Mouse (Mus musculus) layer of hippocampus, adult 18-20 months (tissue): Measurements from ENCODE around the gene Kcp. TPM values are rescaled to one million over a fixed set of nuclear protein-coding genes. Genes with fewer than 3 reads are reported as not detected.

Source experiments
- DNase-seq, 2 experiments: peaks; one replicate each; pipeline ENCODE4 v3.0.0; 2022; ENCODE audit warnings: low spot score in 2 of 2
- total RNA-seq, 2 experiments: library from RNA; stranded (reverse); gene quantifications; 2 replicates each; pipeline ENCODE4 v1.2.3; 2021

Gene Kcp
- total RNA-seq, 2 experiments from 2014 or later = 1.1 to 2.3 TPM

- no peak for DNase-seq
These were observed 81.4 kb downstream of the Kcp start for GRCm38 (mm10) chr6:29426331-29426730.

DNA sequence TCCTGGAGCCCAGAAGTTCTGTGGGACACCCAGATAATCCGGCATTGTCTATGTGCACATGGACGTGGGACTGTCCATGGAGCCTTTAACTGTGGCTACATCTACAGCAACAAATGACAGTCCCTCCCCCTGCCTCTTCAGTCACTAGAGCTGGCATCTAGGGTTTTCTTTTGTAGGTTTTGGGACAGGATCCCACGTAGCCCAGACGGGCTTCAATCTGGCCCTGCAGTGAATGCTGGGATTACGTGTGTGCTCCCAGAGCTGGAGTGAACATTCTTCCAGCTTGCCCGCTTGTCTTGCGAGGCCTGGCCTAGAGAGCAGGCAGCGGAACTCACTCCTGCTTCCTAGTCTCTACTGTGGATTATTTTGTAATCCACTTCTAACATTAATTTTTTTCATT is 82.6 kb downstream of the Kcp start:
- DNase-seq = peak in 1 of 2 experiments; percentile 48

Other genes with a start within 250 kb of the Kcp start
- gene Hilpda, start 235.5 kb downstream of the Kcp start, total RNA-seq = 1 to 10 TPM; 6.0 to 6.9 TPM
- under 1 TPM; 0.33 to 0.35 TPM for gene Fam71f2, start 228.4 kb downstream of the Kcp start, total RNA-seq
- gene Fam71f1, start 188.8 kb downstream of the Kcp start, total RNA-seq = not detected
- 10 to 100 TPM; 62.7 to 65.0 TPM for gene Calu, start 159.9 kb downstream of the Kcp start, total RNA-seq
- gene Opn1sw, start 119.5 kb downstream of the Kcp start, total RNA-seq = not detected
- 10 to 100 TPM; 62.1 to 75.9 TPM for gene Ccdc136, start 111.6 kb downstream of the Kcp start, total RNA-seq
- 1 to 10 TPM; 1.5 to 1.6 TPM for gene Flnc, start 74.7 kb downstream of the Kcp start, total RNA-seq
- gene Atp6v1f, start 40.2 kb downstream of the Kcp start, total RNA-seq = 100 to 1,000 TPM; 250 to 276 TPM
- gene Atp6v1fnb, start 36.5 kb downstream of the Kcp start, total RNA-seq = 1 to 10 TPM in 1 of 2 experiments, under 1 TPM in 1; 0.67 to 1.2 TPM
- gene Irf5, start 18.7 kb upstream of the Kcp start, total RNA-seq = 1 to 10 TPM; 4.4 to 5.4 TPM
- gene Tnpo3, start 101.9 kb upstream of the Kcp start, total RNA-seq = 10 to 100 TPM; 71.6 to 72.1 TPM
- 10 to 100 TPM; 35.3 to 39.8 TPM for gene Tspan33, start 186.3 kb upstream of the Kcp start, total RNA-seq
- 10 to 100 TPM; 17.1 to 18.6 TPM for gene Smo, start 227.6 kb upstream of the Kcp start, total RNA-seq